Mouse (Mus musculus) hindbrain, embryonic 13.5 days (tissue): ENCODE data around the gene Sdf4. TPM values are rescaled to one million over a fixed set of nuclear protein-coding genes. Genes with fewer than 3 reads are reported as not detected.
A peak's percentile ranks its signal among the peaks of the same experiment; 100 is the strongest.

Experiments used
- ATAC-seq: fragments of 200-750 bp; cut with Nextera tagmentation; 2 replicates; pipeline ENCODE4 v1.8.0; 2017; ENCODE audit warnings: moderate TSS enrichment; ENCODE audit not compliant: low FRiP score
- H3K27ac ChIP-seq: fragments of 300-500 bp; sonication (generic); 2 replicates; pipeline ENCODE4 v1.5.1; 2015; ENCODE audit warnings: inconsistent platforms, mild to moderate bottlenecking, moderate library complexity
- H3K27me3 ChIP-seq: fragments of 300-500 bp; sonication (generic); 2 replicates; pipeline ENCODE4 v1.6.1; 2015; ENCODE audit warnings: mild to moderate bottlenecking, inconsistent platforms
- H3K36me3 ChIP-seq: fragments of 300-500 bp; sonication (generic); 2 replicates; pipeline ENCODE4 v1.6.1; 2015; ENCODE audit warnings: mild to moderate bottlenecking, inconsistent platforms
- H3K4me1 ChIP-seq: fragments of 300-500 bp; sonication (generic); replicated peaks from 2 replicates; pipeline ENCODE4 v1.6.1; 2015; ENCODE audit warnings: inconsistent platforms
- H3K4me2 ChIP-seq: fragments of 300-500 bp; sonication (generic); 2 replicates; pipeline ENCODE4 v1.6.1; 2015; ENCODE audit warnings: inconsistent platforms, mild to moderate bottlenecking, moderate library complexity
- H3K4me3 ChIP-seq: fragments of 300-500 bp; sonication (generic); 2 replicates; pipeline ENCODE4 v1.5.1; 2015; ENCODE audit warnings: mild to moderate bottlenecking, inconsistent platforms
- H3K9ac ChIP-seq: fragments of 300-500 bp; sonication (generic); 2 replicates; pipeline ENCODE4 v1.6.1; 2015; ENCODE audit warnings: mild to moderate bottlenecking, inconsistent platforms
- H3K9me3 ChIP-seq: fragments of 300-500 bp; sonication (generic); 2 replicates; pipeline ENCODE4 v1.6.1; 2016; ENCODE audit warnings: inconsistent platforms
- WGBS: fragments of 180-500 bp; shearing (Covaris S2); methylation state at CpG from one replicate; pipeline ENCODE4 v1.1.7; 2015; 5-methylcytosine and 5-hydroxymethylcytosine counted together
- polyA plus RNA-seq: library from polyadenylated mRNA; unstranded; fragments of >200 nt; fragmentation: Nextera tagmentation; extraction: Ambion mirVana; gene quantifications from 2 replicates; pipeline ENCODE4 v1.2.1, GENCODE M21; 2015

The Sdf4 gene
- polyA plus RNA-seq, 1 experiment from 2014 or later, result 126 TPM

DNA sequence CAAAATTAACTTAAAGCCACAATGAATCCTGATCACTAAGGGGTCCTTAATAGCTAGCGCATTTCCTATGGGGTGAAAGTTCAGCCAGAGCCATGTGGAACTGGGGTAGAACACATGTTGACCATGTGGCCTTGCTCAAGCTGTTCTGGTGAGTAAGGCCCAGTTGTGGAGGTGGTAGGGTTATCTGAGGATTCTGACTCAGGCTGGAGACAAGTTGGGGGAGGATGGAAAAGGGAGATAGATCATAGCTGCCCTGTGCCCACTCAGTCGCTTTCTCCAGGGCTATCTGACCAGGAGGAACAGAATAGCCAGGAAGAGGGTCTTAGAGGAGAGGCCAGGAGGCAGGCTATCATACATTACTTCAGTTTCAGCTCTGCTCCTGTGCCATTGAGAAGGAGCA is 21.8 kb downstream of the Sdf4 start:
- Histone ChIP-seq H3K9me3 (no peaks in the 10 kb centered on the region), H3K27ac (no peak overlapping the region), H3K4me2 (no peak overlapping the region), H3K9ac (no peak overlapping the region), H3K27me3 (no peaks in the 10 kb centered on the region), H3K4me1 (no peaks in the 10 kb centered on the region), H3K36me3 (peaks cover 70% of the 10 kb centered on the region), H3K4me3 (no peak overlapping the region)
- 94% methylated on average over 2 of the region's 2 CpGs for WGBS
- no peak for ATAC-seq

DNA sequence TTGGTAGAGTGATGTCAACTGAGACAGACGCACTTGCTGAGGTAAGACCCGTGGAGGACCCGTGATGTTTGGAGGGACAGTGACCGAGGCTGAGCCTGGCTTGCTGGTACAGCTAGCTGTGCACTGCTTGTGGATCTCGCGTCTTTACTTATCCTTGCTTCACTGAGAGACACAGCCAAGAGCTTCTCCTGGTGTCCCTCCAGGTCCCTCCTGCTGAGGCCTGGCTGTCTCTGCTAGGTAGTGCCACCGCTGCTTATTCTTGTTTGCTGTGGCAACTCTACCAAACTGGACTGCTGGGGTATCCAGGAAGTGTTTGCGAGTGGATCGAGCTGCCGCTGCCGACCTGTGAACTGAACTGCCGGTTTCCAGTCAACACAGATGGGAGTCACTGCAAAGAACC is 27.1 kb downstream of the Sdf4 start:
- no peaks in the 10 kb centered on the region for H3K9me3 ChIP-seq
- WGBS, result 89% methylated on average over 12 of the region's 12 CpGs
- no peak for ATAC-seq
- H3K27me3 ChIP-seq, result no peaks in the 10 kb centered on the region
- no peak overlapping the region for H3K27ac ChIP-seq
- no peak overlapping the region for H3K9ac ChIP-seq
- no peak overlapping the region for H3K4me3 ChIP-seq
- H3K36me3 ChIP-seq, result peaks cover 31% of the 10 kb centered on the region
- no peaks in the 10 kb centered on the region for H3K4me1 ChIP-seq
- no peak overlapping the region for H3K4me2 ChIP-seq

DNA sequence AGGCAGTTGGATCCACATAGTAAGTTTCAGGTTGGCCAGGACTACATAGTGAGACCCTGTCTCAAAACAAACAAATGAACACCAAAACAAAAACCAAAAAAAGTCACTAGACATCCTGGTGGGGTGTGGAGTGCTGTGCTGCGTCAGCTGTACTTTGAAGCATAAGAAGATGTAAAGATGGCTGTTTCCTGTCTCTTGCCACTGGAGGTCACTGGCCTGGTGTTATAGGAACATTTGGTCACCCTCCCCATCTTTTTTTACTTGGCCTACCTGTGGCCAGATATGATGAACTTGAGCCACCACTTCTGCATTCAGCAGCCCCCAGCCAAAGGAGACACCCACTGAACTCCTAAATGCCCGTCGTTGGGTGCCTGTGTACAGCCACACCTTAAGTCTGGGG is 28.7 kb downstream of the Sdf4 start:
- H3K36me3 ChIP-seq, result peaks cover 26% of the 10 kb centered on the region
- no peak overlapping the region for H3K4me2 ChIP-seq
- H3K9ac ChIP-seq, result no peak overlapping the region
- H3K27me3 ChIP-seq, result no peaks in the 10 kb centered on the region
- no peak overlapping the region for H3K27ac ChIP-seq
- no peaks in the 10 kb centered on the region for H3K9me3 ChIP-seq
- H3K4me3 ChIP-seq, result no peak overlapping the region
- ATAC-seq, result no peak
- 81% methylated on average over 3 of the region's 3 CpGs for WGBS
- no peaks in the 10 kb centered on the region for H3K4me1 ChIP-seq

DNA sequence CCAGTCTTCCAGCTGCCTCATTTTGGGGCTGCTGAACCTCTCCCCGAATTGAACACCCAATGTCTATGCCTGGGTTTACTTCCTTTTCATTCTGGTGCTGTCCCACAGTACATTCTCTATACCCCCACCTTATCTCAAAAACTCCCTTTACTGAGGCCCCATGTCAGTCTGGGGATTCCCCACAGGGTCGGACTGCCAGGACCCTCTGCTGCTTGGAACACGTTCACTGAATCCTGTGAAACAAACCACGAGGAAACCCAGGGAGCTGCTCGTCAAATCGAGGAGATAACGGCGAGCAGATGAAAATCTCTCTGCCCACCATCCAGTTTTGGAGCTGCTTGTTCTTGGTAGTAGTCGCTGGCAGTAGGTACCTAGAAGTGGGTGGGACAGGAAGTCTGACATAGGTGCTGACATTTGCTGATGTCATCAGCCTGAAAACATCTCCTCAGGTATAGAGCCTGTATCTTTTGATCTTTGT is 29.3 kb downstream of the Sdf4 start:
- WGBS, result 82% methylated on average over 9 of the region's 9 CpGs
- no peak overlapping the region for H3K4me2 ChIP-seq

DNA sequence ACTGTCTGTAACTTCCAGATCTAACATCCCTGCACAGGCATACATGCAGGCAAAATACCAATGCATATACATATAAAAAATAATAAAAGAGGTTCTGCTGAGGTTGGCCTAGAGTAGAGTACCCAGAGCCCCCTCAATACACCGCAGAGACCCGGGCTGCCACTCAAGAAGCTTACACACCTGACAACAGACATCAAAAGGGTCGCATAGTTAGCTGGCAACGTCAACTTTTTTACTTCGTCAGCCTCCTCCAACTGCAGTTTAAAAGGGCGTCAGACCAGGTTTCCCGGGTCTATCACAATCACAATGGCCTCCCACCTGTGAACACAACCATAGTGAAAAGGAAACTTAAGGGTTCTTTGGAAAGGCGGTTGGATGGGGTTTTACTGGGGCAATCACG is 30.8 kb downstream of the Sdf4 start:
- H3K36me3 ChIP-seq, result peaks cover 45% of the 10 kb centered on the region
- no peak for ATAC-seq
- 86% methylated on average over 9 of the region's 9 CpGs for WGBS

More for the DNA sequence above, 29.3 kb downstream of the Sdf4 start:
- Histone ChIP-seq H3K4me3 (no peak overlapping the region), H3K9ac (no peak overlapping the region), H3K36me3 (peaks cover 29% of the 10 kb centered on the region), H3K4me1 (no peaks in the 10 kb centered on the region), H3K27ac (no peak overlapping the region), H3K27me3 (no peaks in the 10 kb centered on the region), H3K9me3 (no peaks in the 10 kb centered on the region)
- ATAC-seq, result no peak

DNA sequence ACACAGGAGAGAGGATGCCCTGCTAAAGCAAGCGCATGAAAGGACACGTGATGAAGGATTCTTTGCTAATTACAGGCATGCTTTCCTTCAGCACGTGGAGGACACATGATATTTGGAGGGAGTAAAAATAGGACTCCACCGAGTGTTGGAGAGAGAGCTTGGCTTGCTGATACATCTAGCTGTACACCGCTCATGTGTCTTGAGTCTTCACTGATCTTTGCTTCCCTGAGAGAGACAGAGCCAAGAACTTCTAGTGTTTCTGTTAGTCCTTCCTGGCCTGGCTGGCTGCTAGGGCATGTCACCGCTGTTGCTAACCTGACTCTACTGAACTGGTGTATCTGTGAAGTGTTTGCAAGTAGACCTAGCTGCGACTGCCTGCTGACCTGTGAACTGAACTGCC is 31.5 kb downstream of the Sdf4 start:
- Histone ChIP-seq H3K4me3 (no peak overlapping the region), H3K27me3 (no peaks in the 10 kb centered on the region), H3K27ac (no peak overlapping the region), H3K9ac (no peak overlapping the region), H3K4me2 (no peak overlapping the region), H3K4me1 (no peaks in the 10 kb centered on the region), H3K9me3 (no peaks in the 10 kb centered on the region), H3K36me3 (peaks cover 48% of the 10 kb centered on the region)
- 96% methylated on average over 7 of the region's 7 CpGs for WGBS
- ATAC-seq, result no peak

More for the DNA sequence above, 30.8 kb downstream of the Sdf4 start:
- Histone ChIP-seq H3K9ac (no peak overlapping the region), H3K9me3 (no peaks in the 10 kb centered on the region), H3K27ac (no peak overlapping the region), H3K4me3 (no peak overlapping the region), H3K27me3 (no peaks in the 10 kb centered on the region), H3K4me1 (no peaks in the 10 kb centered on the region), H3K4me2 (no peak overlapping the region)

DNA sequence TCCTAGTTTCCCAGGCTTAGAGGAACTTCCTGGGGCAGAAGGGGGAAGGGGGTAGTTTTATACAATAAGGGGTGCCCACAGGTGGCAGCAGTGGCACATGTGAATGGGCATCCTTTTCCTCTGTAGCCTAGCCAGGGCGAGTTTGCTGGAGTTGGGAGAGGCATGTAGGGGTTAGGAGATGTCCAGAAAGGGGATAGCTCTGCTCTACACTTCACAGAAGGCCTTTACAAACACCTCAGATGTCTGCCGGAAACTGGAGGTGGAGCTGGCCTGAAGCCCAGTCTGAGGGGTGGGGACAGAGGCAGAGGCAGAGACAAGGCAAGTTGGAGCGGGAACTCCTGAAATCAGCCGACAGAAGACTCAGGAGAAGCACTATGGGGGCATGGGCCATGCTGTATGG is 33.3 kb downstream of the Sdf4 start, which contains the start of gene Tnfrsf18:
Gene Tnfrsf18, plus strand, starts transcription at position 152 of the 400 bp plus-strand sequence.
- peaks cover 46% of the 10 kb centered on the region for H3K36me3 ChIP-seq
- H3K4me1 ChIP-seq, result peaks cover 11% of the 10 kb centered on the region
- WGBS, result 66% methylated on average over 4 of the region's 4 CpGs
- H3K27me3 ChIP-seq, result no peaks in the 10 kb centered on the region
- H3K4me3 ChIP-seq, result no peak within 1 kb of the TSS
- no peak within 1 kb of the TSS for H3K9ac ChIP-seq
- no peak within 1 kb of the TSS for H3K4me2 ChIP-seq
- H3K27ac ChIP-seq, result no peak within 1 kb of the TSS
- no peaks in the 10 kb centered on the region for H3K9me3 ChIP-seq
- ATAC-seq, result no peak

DNA sequence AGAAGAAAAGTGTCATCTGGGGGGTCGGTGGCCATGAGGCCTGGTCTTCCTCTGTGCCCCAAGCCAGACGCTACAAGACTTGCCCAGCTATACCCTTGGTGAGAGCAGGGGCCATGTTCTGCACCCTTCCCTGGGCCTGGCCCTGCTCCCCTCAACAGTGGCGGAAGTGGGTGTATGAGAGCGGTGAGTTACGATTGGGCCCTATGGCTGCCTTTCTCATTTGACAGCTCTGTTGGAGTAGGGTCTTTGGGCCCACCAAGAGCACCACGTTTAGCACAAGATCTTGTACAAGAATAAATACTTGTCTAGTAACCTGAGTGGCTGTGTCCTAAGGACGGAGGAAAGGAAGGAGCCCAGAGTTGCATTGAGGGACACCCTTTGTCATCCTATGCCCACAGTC is 35.9 kb downstream of the Sdf4 start:
- Histone ChIP-seq H3K9ac (no peak overlapping the region), H3K27me3 (no peaks in the 10 kb centered on the region), H3K4me2 (no peak overlapping the region), H3K4me3 (no peak overlapping the region), H3K27ac (no peak overlapping the region), H3K36me3 (peaks cover 39% of the 10 kb centered on the region), H3K4me1 (peaks cover 32% of the 10 kb centered on the region), H3K9me3 (no peaks in the 10 kb centered on the region)
- WGBS, result 89% methylated on average over 7 of the region's 7 CpGs
- ATAC-seq, result no peak

DNA sequence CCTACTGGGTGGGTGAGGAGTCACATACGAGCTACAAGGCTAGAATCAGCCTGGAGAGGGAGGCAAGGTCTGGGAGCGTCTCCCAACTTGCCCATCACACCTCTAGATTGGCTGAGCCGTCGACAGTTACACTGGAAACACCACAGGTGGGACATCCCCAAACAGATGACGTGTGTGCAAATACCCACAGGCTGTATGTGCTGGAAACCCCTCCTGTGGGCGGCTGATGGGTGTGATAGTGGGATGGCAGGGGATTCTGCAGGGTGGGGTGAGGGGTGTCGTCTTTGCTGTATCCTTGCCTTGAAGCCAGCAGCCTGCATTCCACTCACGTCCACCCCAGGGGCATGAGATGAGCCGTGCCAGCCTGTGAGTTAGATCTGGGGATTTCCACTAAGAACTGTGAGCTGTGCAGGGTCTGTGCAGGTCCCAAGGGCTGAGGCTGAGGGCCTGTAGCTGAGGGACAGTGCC is 38.0 kb downstream of the Sdf4 start:
- peak overlapping the region; percentile 52 for H3K4me3 ChIP-seq
- no peaks in the 10 kb centered on the region for H3K9me3 ChIP-seq
- peak overlapping the region; percentile 92 for H3K27ac ChIP-seq
- peaks cover 42% of the 10 kb centered on the region for H3K4me1 ChIP-seq
- WGBS, result 63% methylated on average over 9 of the region's 9 CpGs
- peak overlapping the region; percentile 76 for H3K4me2 ChIP-seq
- peak overlapping the region; percentile 78 for H3K9ac ChIP-seq
- peaks cover 18% of the 10 kb centered on the region for H3K27me3 ChIP-seq
- no peak; the same call in 1 of the 2 replicates for ATAC-seq
- H3K36me3 ChIP-seq, result peaks cover 36% of the 10 kb centered on the region

DNA sequence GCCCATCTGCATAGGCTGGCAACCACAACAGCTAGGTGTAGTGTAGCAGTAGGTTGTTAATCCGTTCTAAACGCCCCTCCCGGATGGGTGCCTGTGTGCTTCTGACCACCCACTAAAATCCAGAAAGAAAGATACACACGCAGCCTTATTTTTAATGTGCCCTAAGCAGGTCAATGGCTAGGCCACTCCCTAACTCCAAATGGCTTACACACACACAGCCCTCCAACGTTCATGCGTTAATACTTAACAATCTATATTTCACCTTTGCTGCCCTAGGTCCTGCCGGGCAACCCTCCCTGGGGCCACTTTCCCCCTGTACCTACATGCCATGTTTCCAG is 38.6 kb downstream of the Sdf4 start:
- Histone ChIP-seq H3K9ac (peak overlapping the region; percentile 78), H3K9me3 (no peaks in the 10 kb centered on the region), H3K4me3 (peak overlapping the region; percentile 52), H3K4me2 (peak overlapping the region; percentile 76), H3K27ac (peak overlapping the region; percentile 92), H3K36me3 (peaks cover 31% of the 10 kb centered on the region), H3K4me1 (peaks cover 42% of the 10 kb centered on the region), H3K27me3 (peaks cover 24% of the 10 kb centered on the region)
- 8% methylated on average over 7 of the region's 7 CpGs for WGBS
- ATAC-seq, result no peak

DNA sequence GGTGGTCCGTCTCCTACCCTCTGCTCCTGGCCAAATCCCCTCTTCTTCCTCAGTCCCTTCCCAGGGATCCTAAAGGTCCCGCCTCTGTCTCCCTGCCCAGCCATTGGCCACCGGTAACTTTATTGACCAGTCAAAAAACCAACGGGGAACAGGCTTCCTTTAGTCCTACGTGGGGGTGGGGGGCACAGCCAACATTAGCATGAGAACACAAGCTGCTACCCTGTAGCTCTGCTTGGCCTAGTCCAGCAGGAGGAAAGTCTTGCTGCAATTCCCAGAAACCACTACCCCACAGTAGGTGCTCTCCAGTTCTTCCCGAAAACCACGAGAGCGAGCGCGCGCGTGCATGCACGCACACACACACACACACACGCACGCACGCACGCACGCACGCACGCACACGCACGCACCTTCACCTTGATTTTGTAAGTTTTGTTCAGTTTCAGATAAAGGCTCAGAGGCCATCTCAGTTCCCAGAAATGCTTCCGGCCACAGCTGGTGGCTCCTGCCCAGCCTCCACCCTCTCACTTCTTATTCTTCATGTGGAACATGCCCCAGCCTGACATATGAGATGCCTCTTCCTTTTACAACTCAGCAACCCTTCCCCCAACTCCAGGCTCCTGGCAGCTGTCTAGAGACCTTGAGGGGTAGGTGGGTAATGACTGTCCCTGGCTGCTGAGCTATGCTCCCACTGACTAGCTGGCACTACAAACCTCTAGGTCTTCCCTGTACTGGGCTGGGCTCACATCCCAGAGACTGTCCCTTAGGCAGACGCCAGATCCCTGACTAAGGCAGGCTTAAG is 39.1 kb downstream of the Sdf4 start:
- H3K9ac ChIP-seq, result peak overlapping the region; percentile 78
- no peaks in the 10 kb centered on the region for H3K9me3 ChIP-seq
- peak overlapping the region; percentile 92 for H3K27ac ChIP-seq
- peak overlapping the region; percentile 52 for H3K4me3 ChIP-seq
- peak overlapping the region; percentile 76 for H3K4me2 ChIP-seq
- peaks cover 29% of the 10 kb centered on the region for H3K27me3 ChIP-seq
- H3K4me1 ChIP-seq, result peaks cover 42% of the 10 kb centered on the region
- ATAC-seq, result peak; percentile 92
- peaks cover 25% of the 10 kb centered on the region for H3K36me3 ChIP-seq
- WGBS, result 3% methylated on average over 24 of the region's 24 CpGs

DNA sequence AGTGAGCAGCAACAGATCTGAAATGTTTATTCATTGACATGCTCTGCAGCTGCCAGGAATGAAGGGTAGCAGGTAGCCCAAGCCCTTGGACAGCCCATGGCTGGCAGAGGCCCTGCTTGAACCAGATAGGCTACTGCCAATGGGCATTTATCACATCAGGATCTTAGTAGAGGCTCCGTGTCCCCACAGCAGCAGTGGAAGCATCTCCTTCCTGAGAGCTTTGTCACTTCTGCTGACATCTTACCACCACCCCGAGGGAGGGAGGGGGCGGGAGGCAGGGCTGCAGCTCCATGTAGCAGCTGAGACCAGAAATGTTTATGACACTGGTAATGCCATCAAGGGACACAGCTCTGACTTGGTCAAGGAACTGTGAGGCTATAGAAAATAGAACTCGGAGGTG is 40.2 kb downstream of the Sdf4 start:
- peaks cover 42% of the 10 kb centered on the region for H3K4me1 ChIP-seq
- H3K27me3 ChIP-seq, result peaks cover 29% of the 10 kb centered on the region
- H3K4me2 ChIP-seq, result no peak overlapping the region
- H3K27ac ChIP-seq, result peak overlapping the region; percentile 92; the same call in 1 of the 2 replicates
- H3K9me3 ChIP-seq, result no peaks in the 10 kb centered on the region
- peaks cover 15% of the 10 kb centered on the region for H3K36me3 ChIP-seq
- 80% methylated on average over 4 of the region's 4 CpGs for WGBS
- ATAC-seq, result no peak
- no peak overlapping the region for H3K4me3 ChIP-seq
- peak overlapping the region; percentile 78; the same call in 1 of the 2 replicates for H3K9ac ChIP-seq
